Mouse (Mus musculus): ENCODE data around the gene Gm10959. TPM values are rescaled to one million over a fixed set of nuclear protein-coding genes. Genes with fewer than 3 reads are reported as not detected.
A peak's percentile ranks its signal among the peaks of the same experiment; 100 is the strongest.

The Gm10959 gene
- total and polyA plus RNA-seq, 3 experiments = not detected

GRCm38 (mm10) chr3:122920572-122921435 lies 1.6 kb upstream of the Gm10959 start (continued):
- TF ChIP-seq NRF1 (IDR thresholded peaks at IDR 0.05; ENCODE audit: insufficient read depth, low read depth, low read length, poor library complexity, severe bottlenecking) (no peak), CHD1 (IDR thresholded peaks at IDR 0.05; ENCODE audit: low read depth, low read length) (no peak), USF1 (IDR thresholded peaks at IDR 0.05; ENCODE audit: low read depth, low read length) (no peak), NELFE (IDR thresholded peaks at IDR 0.05; ENCODE audit: low read depth, low read length) (no peak), RAD21 (IDR thresholded peaks at IDR 0.05; ENCODE audit: low read depth, low read length) (no peak), MAX (IDR thresholded peaks at IDR 0.05; ENCODE audit: low read length) (no peak), POLR2AphosphoS2 (IDR thresholded peaks at IDR 0.05; ENCODE audit: low read length) (no peak)

- H3K9me3 ChIP-seq (replicated peaks; ENCODE audit: insufficient read depth, low read length) = no peaks in the 10 kb centered on the region
- peak overlapping the region; percentile 26 for H3K27ac ChIP-seq (ENCODE audit: control insufficient read depth, low read depth, low read length)
- H3K79me2 ChIP-seq (ENCODE audit: control insufficient read depth, insufficient read depth, low read length, poor library complexity) = no peaks in the 10 kb centered on the region
- H3K4me1 ChIP-seq (ENCODE audit: control insufficient read depth in 1 of 2, insufficient read depth in 2 of 2, low read length in 2 of 2) = peaks cover 18 to 39% of the 10 kb centered on the region in 2 experiments
- peak; percentile 25 for DNase-seq (ENCODE audit: low read depth, low spot score)
- H3K36me3 ChIP-seq (ENCODE audit: control insufficient read depth in 1 of 2, insufficient read depth in 2 of 2, low read length in 2 of 2) = peaks cover 0 to 39% of the 10 kb centered on the region in 2 experiments; a peak in 2 of 4 replicates
- H3K27me3 ChIP-seq (ENCODE audit: control insufficient read depth in 1 of 2, insufficient read depth in 2 of 2, low read length in 2 of 2) = no peaks in the 10 kb centered on the region
- TF ChIP-seq NELFE (IDR thresholded peaks at IDR 0.05; ENCODE audit: low read depth, low read length) = no peak
- TF ChIP-seq POLR2AphosphoS2 (IDR thresholded peaks at IDR 0.05; ENCODE audit: low read length) = no peak
- no peak for TF ChIP-seq TBP (IDR thresholded peaks at IDR 0.05; ENCODE audit: low read depth, low read length)
- no peak for TF ChIP-seq MXI1 (IDR thresholded peaks at IDR 0.05; ENCODE audit: low read depth, low read length)
- TF ChIP-seq MAZ (IDR thresholded peaks at IDR 0.05; ENCODE audit: low read depth, low read length) = no peak
- peak; percentile 97 for TF ChIP-seq ZNF384 (IDR thresholded peaks at IDR 0.05; ENCODE audit: low read depth, low read length)
- TF ChIP-seq E2F4 (IDR thresholded peaks at IDR 0.05; ENCODE audit: borderline replicate concordance, low read depth, low read length) = no peak
- no peak for TF ChIP-seq ZMIZ1 (IDR thresholded peaks at IDR 0.05; ENCODE audit: low read depth, low read length)
- H3K4me3 ChIP-seq (ENCODE audit: control insufficient read depth in 1 of 2, insufficient read depth in 1 of 2, low read depth in 2 of 2, low read length in 2 of 2) = no peak overlapping the region
- H3K9ac ChIP-seq (ENCODE audit: control insufficient read depth, low read depth, low read length, poor library complexity, severe bottlenecking) = peak overlapping the region; percentile 6; the same call in 1 of the 2 replicates
Observed at GRCm38 (mm10) chr3:122918672-122919071, 488 bp downstream of the Gm10959 start.

- H3K9ac ChIP-seq (ENCODE audit: control insufficient read depth, low read depth, low read length, poor library complexity, severe bottlenecking) = no peak overlapping the region
- peaks cover 0 to 35% of the 10 kb centered on the region in 2 experiments; a peak in 2 of 4 replicates for H3K36me3 ChIP-seq (ENCODE audit: control insufficient read depth in 1 of 2, insufficient read depth in 2 of 2, low read length in 2 of 2)
- peaks cover 16 to 35% of the 10 kb centered on the region in 2 experiments for H3K4me1 ChIP-seq (ENCODE audit: control insufficient read depth in 1 of 2, insufficient read depth in 2 of 2, low read length in 2 of 2)
- no peaks in the 10 kb centered on the region for H3K79me2 ChIP-seq (ENCODE audit: control insufficient read depth, insufficient read depth, low read length, poor library complexity)
- TF ChIP-seq ZNF384 (IDR thresholded peaks at IDR 0.05; ENCODE audit: low read depth, low read length) (no peak), MAFK (IDR thresholded peaks at IDR 0.05; ENCODE audit: borderline replicate concordance, low read depth, low read length) (no peak), CHD1 (IDR thresholded peaks at IDR 0.05; ENCODE audit: low read depth, low read length) (no peak), TCF12 (IDR thresholded peaks at IDR 0.05; ENCODE audit: low read depth, low read length) (no peak), USF1 (IDR thresholded peaks at IDR 0.05; ENCODE audit: low read depth, low read length) (no peak), TAL1 (IDR thresholded peaks at IDR 0.05; ENCODE audit: low read length) (no peak), CTCF (IDR thresholded peaks at IDR 0.05 in 2 of 3, conservative IDR thresholded peaks at IDR 0.05 in 1 of 3; ENCODE audit: control insufficient read depth in 1 of 3, insufficient read depth in 1 of 3, low read depth in 2 of 3, low read length in 3 of 3, poor library complexity in 1 of 3, severe bottlenecking in 1 of 3) (no peak), ETS1 (IDR thresholded peaks at IDR 0.05; ENCODE audit: low read depth, low read length) (no peak), EP300 (IDR thresholded peaks at IDR 0.05; ENCODE audit: low read depth in 1 of 2, low read length in 2 of 2) (no peak), CHD2 (IDR thresholded peaks at IDR 0.05; ENCODE audit: low read length) (no peak), ZC3H11A (IDR thresholded peaks at IDR 0.05; ENCODE audit: low read depth, low read length) (no peak), MYB (IDR thresholded peaks at IDR 0.05; ENCODE audit: low read depth, low read length) (no peak), MYC (IDR thresholded peaks at IDR 0.05; ENCODE audit: low read depth, low read length) (no peak), NRF1 (IDR thresholded peaks at IDR 0.05; ENCODE audit: insufficient read depth, low read depth, low read length, poor library complexity, severe bottlenecking) (no peak), SIN3A (IDR thresholded peaks at IDR 0.05; ENCODE audit: low read length) (no peak)
- no peak overlapping the region for H3K4me3 ChIP-seq (ENCODE audit: control insufficient read depth in 1 of 2, insufficient read depth in 1 of 2, low read depth in 2 of 2, low read length in 2 of 2)
- DNase-seq (ENCODE audit: low read depth, low spot score) = no peak
- H3K9me3 ChIP-seq (replicated peaks; ENCODE audit: insufficient read depth, low read length) = no peaks in the 10 kb centered on the region
- no peak overlapping the region for H3K27ac ChIP-seq (ENCODE audit: control insufficient read depth, low read depth, low read length)
- no peaks in the 10 kb centered on the region for H3K27me3 ChIP-seq (ENCODE audit: control insufficient read depth in 1 of 2, insufficient read depth in 2 of 2, low read length in 2 of 2)
Observed at GRCm38 (mm10) chr3:122916191-122916680, 2.9 kb downstream of the Gm10959 start.
